Mouse (Mus musculus) C2C12 (cell line): ENCODE results near the gene Leo1.

ENCODE experiments used
- CTCF ChIP-seq: IDR thresholded peaks from one replicate; pipeline ENCODE4 v1.5.1; 2011; ENCODE audit not compliant: control insufficient read depth, insufficient read depth, insufficient read length
- MAX ChIP-seq: IDR thresholded peaks from one replicate; pipeline ENCODE4 v1.6.1; 2011; ENCODE audit warnings: mild to moderate bottlenecking, control low read depth
- MYOD1 ChIP-seq: IDR thresholded peaks from one replicate; pipeline ENCODE4 v1.6.1; 2011; ENCODE audit warnings: low read depth; ENCODE audit not compliant: control insufficient read depth, insufficient read length
- USF1 ChIP-seq: IDR thresholded peaks from one replicate; pipeline ENCODE4 v1.6.1; 2011; ENCODE audit warnings: low read depth, mild to moderate bottlenecking, control low read depth, moderate library complexity

DNA sequence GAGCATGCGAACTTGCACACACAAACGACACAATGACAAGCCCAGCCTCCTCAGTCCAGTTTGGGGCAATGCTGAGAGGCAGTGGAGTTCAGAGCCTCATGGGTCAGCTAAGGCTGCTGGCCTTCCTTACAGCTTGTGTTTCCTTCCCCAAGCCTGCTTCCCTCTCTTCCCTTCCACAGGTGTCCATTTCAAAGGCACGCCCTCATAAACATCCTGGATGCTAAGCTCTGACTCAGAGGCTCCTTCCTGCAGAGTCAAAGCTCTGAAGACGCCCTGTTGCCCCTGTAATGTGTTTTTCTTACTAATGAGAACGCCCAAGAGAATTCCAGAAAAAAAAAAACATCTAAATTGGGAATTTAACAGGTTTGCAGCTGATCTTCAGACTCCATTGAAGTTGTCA lies 17.6 kb upstream of the Leo1 start:
- TF ChIP-seq CTCF (no peak), USF1 (no peak), MAX (no peak), MYOD1 (peak; percentile 63)
